9 mouse cellular contexts compared by ENCODE assay signal in the genomic region with DNA sequence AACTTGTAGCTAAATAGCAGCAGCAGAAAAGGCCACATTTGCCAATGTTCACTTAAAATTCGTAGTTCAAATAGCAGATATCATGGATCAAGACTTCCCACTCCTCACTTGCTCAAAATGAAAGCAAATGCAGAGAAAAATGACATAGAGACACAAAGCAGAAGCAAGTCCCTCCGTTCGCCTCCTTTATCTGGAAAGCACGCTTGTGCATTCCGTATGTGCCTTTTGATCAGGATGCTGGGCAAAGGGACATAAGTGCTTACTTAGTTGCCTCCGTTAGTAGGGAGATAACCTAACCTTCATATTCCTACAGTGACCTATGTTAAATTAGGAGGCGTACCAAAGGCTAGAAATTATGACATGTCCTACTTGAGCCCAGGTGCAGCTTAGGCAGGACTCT. TPM values are rescaled to one million over a fixed set of nuclear protein-coding genes. Genes with fewer than 3 reads are reported as not detected.
DNase-seq lines count a peak whose midpoint lies in the region; ATAC-seq and TF ChIP-seq lines count a peak whose summit lies in the region.
"Had no signal": no experiment of that assay in that cellular context is flagged by ENCODE, and none has a peak within 500 bp of the region (broad histone marks: within the 10 kb centered on the region; RNA-seq: fewer than 3 reads in every experiment).

No protein-coding gene starts in this region.

- peak overlapping the region; percentile 79 for H3K4me3 ChIP-seq in layer of hippocampus, adult 2 months
- H3K4me3 ChIP-seq in forebrain, embryonic 11.5 days (ENCODE audit: low read depth, low read length): peak overlapping the region; percentile 85
- H3K4me3 ChIP-seq in limb, embryonic 12.5 days (replicated peaks): peak overlapping the region; percentile 28
- peak overlapping the region; percentile 88 for H3K4me3 ChIP-seq in neural tube, embryonic 14.5 days (ENCODE audit: low read depth, low read length)
- H3K4me3 ChIP-seq in gastrocnemius, adult 2 months: no peak overlapping the region

- intact Hi-C loops in gastrocnemius, adult 2 months (cut with DNase I): loop anchor here (10.0 kb wide), 1 partner anchor 1221 kb away; no protein-coding TSS in a partner anchor

- peak overlapping the region; percentile 95 for H3K27ac ChIP-seq in layer of hippocampus, adult 2 months
- no peak overlapping the region for H3K27ac ChIP-seq in forebrain, embryonic 11.5 days (ENCODE audit: low read depth, low read length)
- H3K27ac ChIP-seq in limb, embryonic 12.5 days: peak overlapping the region; percentile 41; the same call in 1 of the 2 replicates
- peak overlapping the region; percentile 86 for H3K27ac ChIP-seq in neural tube, embryonic 14.5 days (ENCODE audit: low read depth, low read length)
- no peak overlapping the region for H3K27ac ChIP-seq in gastrocnemius, adult 2 months

- H3K4me2 ChIP-seq in forebrain, embryonic 11.5 days (ENCODE audit: low read depth, low read length, severe bottlenecking): peak overlapping the region; percentile 48
- peak overlapping the region; percentile 94 for H3K4me2 ChIP-seq in limb, embryonic 12.5 days
- H3K4me2 ChIP-seq in neural tube, embryonic 14.5 days (ENCODE audit: low read depth, low read length): peak overlapping the region; percentile 80

- H3K27me3 ChIP-seq in forebrain, embryonic 11.5 days (ENCODE audit: control insufficient read depth, insufficient read depth, low read length): no peaks in the 10 kb centered on the region
- H3K27me3 ChIP-seq in limb, embryonic 12.5 days: no peaks in the 10 kb centered on the region
- H3K27me3 ChIP-seq in neural tube, embryonic 14.5 days (ENCODE audit: control insufficient read depth, insufficient read depth, low read length): no peaks in the 10 kb centered on the region

- H3K9me3 ChIP-seq in forebrain, embryonic 11.5 days (ENCODE audit: control insufficient read depth, low read length): no peaks in the 10 kb centered on the region
- no peaks in the 10 kb centered on the region for H3K9me3 ChIP-seq in limb, embryonic 12.5 days
- H3K9me3 ChIP-seq in neural tube, embryonic 14.5 days (ENCODE audit: control insufficient read depth, low read length): no peaks in the 10 kb centered on the region

- DNase-seq in layer of hippocampus, adult 2 months (ENCODE audit: low spot score in 2 of 2): no peak
- DNase-seq in layer of hippocampus, adult 8-10 months (ENCODE audit: low spot score in 2 of 2): no peak
- DNase-seq in forebrain, embryonic 11.5 days (ENCODE audit: low spot score): no peak
- no peak for DNase-seq in frontal cortex, postnatal 14 days (ENCODE audit: low spot score in 2 of 2)
- no peak for DNase-seq in cerebellum, adult 11-12 months
- no peak for DNase-seq in gastrocnemius, adult 2 months
- DNase-seq: thymus, adult 18-20 months had no signal

- no peak for TF ChIP-seq CTCF in layer of hippocampus, adult 2 months (conservative IDR thresholded peaks at IDR 0.05)
- no peak for TF ChIP-seq CTCF in gastrocnemius, adult 2 months (IDR thresholded peaks at IDR 0.05)

- no peak for ATAC-seq in forebrain, embryonic 11.5 days (replicated peaks; ENCODE audit: low FRiP score)
- ATAC-seq in limb, embryonic 12.5 days (ENCODE audit: insufficient number of reproducible peaks, insufficient read depth, low FRiP score, low TSS enrichment, low read depth): no peak
- no peak for ATAC-seq in neural tube, embryonic 14.5 days (ENCODE audit: low read depth)

- peak overlapping the region; percentile 36 for H3K9ac ChIP-seq in forebrain, embryonic 11.5 days (ENCODE audit: low read length)
- H3K9ac ChIP-seq in limb, embryonic 12.5 days (replicated peaks): peak overlapping the region; percentile 50
- peak overlapping the region; percentile 59 for H3K9ac ChIP-seq in neural tube, embryonic 14.5 days (replicated peaks; ENCODE audit: low read depth, low read length)

- peaks cover 6% of the 10 kb centered on the region; the same call in 1 of the 2 replicates for H3K4me1 ChIP-seq in forebrain, embryonic 11.5 days (replicated peaks; ENCODE audit: control insufficient read depth, insufficient read depth, low read length)
- peaks cover 43% of the 10 kb centered on the region for H3K4me1 ChIP-seq in limb, embryonic 12.5 days (replicated peaks)
- peaks cover 31% of the 10 kb centered on the region for H3K4me1 ChIP-seq in neural tube, embryonic 14.5 days (ENCODE audit: control insufficient read depth, insufficient read depth, low read length)

- WGBS in forebrain, embryonic 11.5 days: 57% methylated on average over 7 of the region's 7 CpGs
- WGBS in limb, embryonic 12.5 days: 44% methylated on average over 7 of the region's 7 CpGs
- WGBS in neural tube, embryonic 14.5 days: 45% methylated on average over 7 of the region's 7 CpGs

- peaks cover 7% of the 10 kb centered on the region for H3K36me3 ChIP-seq in forebrain, embryonic 11.5 days (ENCODE audit: control insufficient read depth, insufficient read depth, low read length)
- peaks cover 34% of the 10 kb centered on the region for H3K36me3 ChIP-seq in limb, embryonic 12.5 days
- H3K36me3 ChIP-seq in neural tube, embryonic 14.5 days (ENCODE audit: control insufficient read depth, insufficient read depth, low read length): peaks cover 16% of the 10 kb centered on the region

RNA-seq across cellular contexts. Expression of a gene that starts 5.6 kb away (rescaled TPM):
- 100 to 1,000 TPM; 117 to 121 TPM for total RNA-seq in layer of hippocampus, adult 2 months (2021)
- 100 to 1,000 TPM; 103 to 118 (median 109) TPM for total RNA-seq in layer of hippocampus, adult 8-10 months (2022)
- 97.0 and 101 TPM in 2 replicates for polyA plus RNA-seq in forebrain, embryonic 11.5 days (2014; fragmentation: Nextera tagmentation; extraction: Ambion mirVana)
- polyA plus RNA-seq in limb, embryonic 12.5 days (2016; fragmentation: Nextera tagmentation; extraction: Ambion mirVana): 103 and 109 TPM in 2 replicates
- polyA plus RNA-seq in neural tube, embryonic 14.5 days (2014; fragmentation: Nextera tagmentation; extraction: Ambion mirVana): 143 and 145 TPM in 2 replicates
- total RNA-seq in gastrocnemius, adult 2 months (2021): not detected

RNA-seq across cellular contexts. Expression of a gene that starts 8.6 kb away (rescaled TPM):
- 1 to 10 TPM; 1.3 to 1.7 TPM for total RNA-seq in layer of hippocampus, adult 2 months (2021)
- total RNA-seq in layer of hippocampus, adult 8-10 months (2022): 1 to 10 TPM in 3 of 4 experiments, under 1 TPM in 1; 0.93 to 2.4 (median 1.6) TPM
- not detected in 2 replicates for polyA plus RNA-seq in forebrain, embryonic 11.5 days (2014; fragmentation: Nextera tagmentation; extraction: Ambion mirVana)
- polyA plus RNA-seq in limb, embryonic 12.5 days (2016; fragmentation: Nextera tagmentation; extraction: Ambion mirVana): not detected in 2 replicates
- not detected in 2 replicates for polyA plus RNA-seq in neural tube, embryonic 14.5 days (2014; fragmentation: Nextera tagmentation; extraction: Ambion mirVana)
- not detected for total RNA-seq in gastrocnemius, adult 2 months (2021)

Comparison
In these comparisons a context has a peak if more than half of its experiments do, and no peak if none do; other contexts are left out.
1. H3K27ac ChIP-seq: peak in layer of hippocampus, adult 2 months (single experiment), limb, embryonic 12.5 days (single experiment) and neural tube, embryonic 14.5 days (single experiment); none in forebrain, embryonic 11.5 days (single experiment) and gastrocnemius, adult 2 months (single experiment).
2. RNA of a gene that starts 5.6 kb away (total RNA-seq): 117 to 121 TPM in layer of hippocampus, adult 2 months and 103 to 118 TPM in layer of hippocampus, adult 8-10 months; not detected in gastrocnemius, adult 2 months; every median in the first group is over 10 times any median in the second.
3. Peak in every context shown above with its lines, with median percentiles within 50 percentile points of each other: H3K4me2 ChIP-seq and H3K9ac ChIP-seq.